Mouse (Mus musculus): ENCODE measurements around the gene Serpinb9d.
"Not testable (repeated sequence)": the region's sequence is repeated elsewhere in the genome, so short reads cannot be mapped to it uniquely, and the experiment has no call there.

Serpinb9d gene

GRCm38 (mm10) chr13:33192659-33193058 lies at the start of gene Serpinb9d:
TSS of gene Serpinb9d (plus strand) at chr13:33192959.
- DNase-seq (ENCODE audit: low read depth) = no peak

GRCm38 (mm10) chr13:33159642-33160041 lies 33.1 kb upstream of the Serpinb9d start, which contains the start of gene Serpinb9c:
TSS of gene Serpinb9c (minus strand) at chr13:33159742.
- no peak for DNase-seq (ENCODE audit: low read depth)

- DNase-seq (ENCODE audit: low read depth) = not testable (repeated sequence)
Observed at GRCm38 (mm10) chr13:33190486-33190885, 2.3 kb upstream of the Serpinb9d start.

GRCm38 (mm10) chr13:33199740-33200139 lies 7.0 kb downstream of the Serpinb9d start:
- DNase-seq (ENCODE audit: low read depth) = peak; percentile 19

GRCm38 (mm10) chr13:33249312-33249711 lies 56.6 kb downstream of the Serpinb9d start, which contains the start of gene Serpinb9e:
TSS of gene Serpinb9e (plus strand) at chr13:33249612.
- not testable (repeated sequence) for DNase-seq (ENCODE audit: low read depth)

Measured in NIH3T3 (cell line).